Mouse (Mus musculus) layer of hippocampus, adult 11-12 months (tissue): ENCODE data around the gene Hmbs.

ENCODE experiments used
- DNase-seq: peaks from one replicate; pipeline ENCODE4 v3.0.0; 2022; ENCODE audit warnings: low spot score

Gene Hmbs

DNA sequence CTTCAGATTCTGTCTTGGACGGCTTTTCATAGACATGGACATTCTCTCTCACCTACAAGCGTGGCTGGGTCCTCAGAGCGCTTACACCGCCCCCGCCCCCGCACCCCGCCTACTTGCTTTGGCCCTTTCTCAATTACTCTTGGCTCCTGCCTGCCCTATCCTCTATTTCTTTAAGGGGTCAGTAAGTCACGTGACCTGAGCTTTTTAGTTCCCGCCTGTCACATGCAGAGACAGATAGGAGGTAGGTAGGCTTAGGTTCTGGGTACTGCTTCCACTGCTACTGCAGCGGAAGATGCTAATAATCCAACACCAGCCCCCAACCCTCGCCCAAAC is 55.1 kb downstream of the Hmbs start:
- DNase-seq: no peak

DNA sequence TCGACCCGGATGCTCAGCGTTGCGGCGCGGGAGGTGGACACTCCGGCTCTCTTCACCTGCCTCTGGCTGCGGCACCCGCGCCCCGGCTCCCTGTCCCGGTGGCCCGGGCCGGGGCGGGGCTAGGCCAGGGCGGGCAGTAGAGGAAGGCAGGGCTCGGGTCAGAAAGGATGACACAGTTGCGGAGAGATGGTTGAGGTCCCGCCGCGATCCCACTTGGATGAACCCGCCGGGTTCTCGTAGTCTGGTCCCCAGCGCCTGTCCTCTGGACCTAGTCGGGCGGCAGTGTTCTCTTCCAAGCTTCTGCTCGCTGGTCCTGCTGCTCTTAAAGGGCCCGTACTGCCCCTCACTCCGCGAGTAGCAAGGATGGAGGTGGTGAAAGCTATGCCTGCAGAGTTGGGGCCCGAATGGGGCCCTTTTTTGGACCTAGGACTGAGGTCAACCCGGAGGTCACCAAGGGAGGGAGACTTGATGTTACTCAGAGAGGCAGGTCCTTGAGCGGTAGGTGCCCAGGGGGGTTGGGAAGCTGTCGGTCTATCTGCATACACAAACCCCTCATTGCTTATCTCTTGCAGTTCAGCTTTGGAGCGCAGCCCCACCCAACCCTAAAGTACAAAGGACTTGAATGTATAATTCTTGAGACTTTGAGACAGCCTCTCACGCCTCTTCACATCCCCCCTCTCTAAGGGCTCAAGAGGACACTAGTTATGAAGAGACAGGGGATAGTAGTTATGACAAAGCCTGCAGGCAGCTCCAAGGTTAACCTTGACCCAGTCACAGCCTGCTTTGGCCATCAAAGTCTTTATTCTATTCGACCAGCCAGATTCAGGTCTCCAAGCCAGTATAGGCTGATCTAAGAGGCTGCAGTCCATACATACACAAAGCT is 55.7 kb downstream of the Hmbs start, which contains the start of gene Abcg4:
TSS of gene Abcg4 (minus strand) at position 540 of the 883 bp plus-strand sequence.
- peak; percentile 46 for DNase-seq

DNA sequence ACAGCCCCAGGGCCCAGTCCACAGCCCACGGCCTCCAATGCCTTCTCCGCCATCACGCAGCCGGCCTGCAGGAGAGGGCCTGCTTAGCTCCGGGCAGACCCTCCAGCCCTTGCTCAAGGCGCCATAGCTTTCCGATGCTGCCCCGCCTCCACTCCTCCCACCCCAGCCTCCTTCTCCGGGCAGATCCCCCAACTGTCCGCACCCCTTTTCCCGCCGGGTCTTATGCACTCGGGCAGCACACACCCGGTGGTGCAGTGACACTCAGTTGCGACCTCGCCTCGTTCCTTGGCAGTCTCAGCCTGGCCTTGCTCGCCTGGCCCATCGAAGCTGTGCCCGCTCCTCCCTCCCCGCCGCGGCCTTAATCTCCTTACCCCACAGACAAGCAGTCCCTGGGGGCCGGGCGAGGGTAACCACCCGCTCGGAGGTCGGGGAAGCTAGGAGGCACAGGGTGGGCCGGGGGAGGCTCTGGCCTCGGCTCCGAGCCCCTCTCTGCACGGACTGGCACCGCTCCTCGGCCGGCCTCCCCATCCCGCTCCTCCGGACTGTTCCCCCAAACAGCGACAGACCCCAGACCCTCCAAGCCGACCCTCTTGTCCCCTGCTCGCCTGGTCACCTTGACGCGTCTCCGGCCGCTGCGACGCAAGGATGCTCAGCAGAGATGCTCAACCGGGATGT is 56.5 kb downstream of the Hmbs start:
- no peak for DNase-seq

DNA sequence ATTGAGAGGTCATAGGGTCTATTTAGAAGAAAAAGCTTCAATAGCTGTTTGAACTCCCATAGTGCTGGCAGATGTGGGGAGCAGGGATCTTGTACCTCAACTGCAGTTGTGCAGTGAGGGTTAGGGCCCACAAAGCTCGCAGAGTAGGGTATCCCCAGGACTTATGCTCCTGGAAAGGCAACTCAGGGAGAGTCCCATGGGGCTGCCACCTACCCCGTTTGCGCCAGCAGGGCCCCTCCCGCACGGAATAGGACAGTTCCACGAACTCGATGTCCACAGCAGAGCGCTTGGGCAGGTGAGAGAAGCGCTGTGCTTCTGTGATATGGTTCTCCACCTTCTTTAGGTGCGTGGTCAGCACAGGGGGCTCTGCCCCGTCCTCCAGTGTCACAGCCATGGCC is 57.0 kb downstream of the Hmbs start:
- no peak for DNase-seq
